Mouse (Mus musculus) layer of hippocampus, postnatal 25 days (tissue): Measurements from ENCODE around the gene Gm17190. TPM values are rescaled to one million over a fixed set of nuclear protein-coding genes. Genes with fewer than 3 reads are reported as not detected.
"Not testable (repeated sequence)": the region's sequence is repeated elsewhere in the genome, so short reads cannot be mapped to it uniquely, and the experiment has no call there.

Source experiments
- DNase-seq, 2 experiments: peaks; one replicate each; pipeline ENCODE4 v3.0.0; 2022; ENCODE audit warnings: mixed read lengths in 2 of 2, low spot score in 1 of 2; ENCODE audit errors: extremely low spot score in 1 of 2
- total RNA-seq, 2 experiments: library from RNA; stranded (reverse); gene quantifications; 2 replicates each; pipeline ENCODE4 v1.2.3; 2021

Gm17190 gene
- total RNA-seq: not detected

GRCm38 (mm10) chr13:96081754-96082153, at the start of gene Gm17190:
Gm17190 (plus strand) TSS chr13:96082054.
- not testable (repeated sequence) for DNase-seq

- no peak for DNase-seq
Observed at GRCm38 (mm10) chr13:96039536-96039935, 42.3 kb upstream of the Gm17190 start.

- DNase-seq: no peak
Observed at GRCm38 (mm10) chr13:96040275-96041042, 41.4 kb upstream of the Gm17190 start.

- DNase-seq: no peak
Observed at GRCm38 (mm10) chr13:96045396-96045795, 36.5 kb upstream of the Gm17190 start.

- DNase-seq: no peak
Observed at GRCm38 (mm10) chr13:96052755-96053154, 29.1 kb upstream of the Gm17190 start.

- DNase-seq: no peak
Observed at GRCm38 (mm10) chr13:96073555-96073954, 8.3 kb upstream of the Gm17190 start.

GRCm38 (mm10) chr13:96081276-96081675, 578 bp upstream of the Gm17190 start, which contains the start of gene Gm20075:
Gm20075 (minus strand) TSS chr13:96081376.
- DNase-seq: not testable (repeated sequence)

- DNase-seq: no peak
Observed at GRCm38 (mm10) chr13:96085581-96086302, 3.9 kb downstream of the Gm17190 start.

GRCm38 (mm10) chr13:96090929-96091328, 9.1 kb downstream of the Gm17190 start:
- DNase-seq: no peak

- no peak for DNase-seq
Observed at GRCm38 (mm10) chr13:96106367-96106766, 24.5 kb downstream of the Gm17190 start.

GRCm38 (mm10) chr13:96110767-96111166, 28.9 kb downstream of the Gm17190 start:
- DNase-seq: no peak

GRCm38 (mm10) chr13:96112711-96113110, 30.9 kb downstream of the Gm17190 start:
- DNase-seq: no peak

- DNase-seq: no peak
Observed at GRCm38 (mm10) chr13:96125011-96125410, 43.2 kb downstream of the Gm17190 start.

GRCm38 (mm10) chr13:96126669-96127068, 44.8 kb downstream of the Gm17190 start:
- DNase-seq: no peak

GRCm38 (mm10) chr13:96129081-96129480, 47.2 kb downstream of the Gm17190 start:
- DNase-seq: no peak

GRCm38 (mm10) chr13:96131050-96131449, 49.2 kb downstream of the Gm17190 start:
- DNase-seq: peak; percentile 10 to 27

- peak; percentile 6 to 16 for DNase-seq
Observed at GRCm38 (mm10) chr13:96131911-96132310, 50.1 kb downstream of the Gm17190 start.

GRCm38 (mm10) chr13:96132401-96132816, 50.6 kb downstream of the Gm17190 start, which contains the start of gene Sv2c:
Sv2c (minus strand) TSS chr13:96132577.
- peak; percentile 20 to 33 for DNase-seq
